Mouse (Mus musculus) ovary, postnatal 36 days (tissue): Measurements from ENCODE around the gene Spint5.
"Not testable (repeated sequence)": the region's sequence is repeated elsewhere in the genome, so short reads cannot be mapped to it uniquely, and the experiment has no call there.

Experiments used
- DNase-seq: peaks from one replicate; pipeline ENCODE4 v3.0.0; 2022; ENCODE audit warnings: low spot score, mixed read lengths

Spint5 gene

DNA sequence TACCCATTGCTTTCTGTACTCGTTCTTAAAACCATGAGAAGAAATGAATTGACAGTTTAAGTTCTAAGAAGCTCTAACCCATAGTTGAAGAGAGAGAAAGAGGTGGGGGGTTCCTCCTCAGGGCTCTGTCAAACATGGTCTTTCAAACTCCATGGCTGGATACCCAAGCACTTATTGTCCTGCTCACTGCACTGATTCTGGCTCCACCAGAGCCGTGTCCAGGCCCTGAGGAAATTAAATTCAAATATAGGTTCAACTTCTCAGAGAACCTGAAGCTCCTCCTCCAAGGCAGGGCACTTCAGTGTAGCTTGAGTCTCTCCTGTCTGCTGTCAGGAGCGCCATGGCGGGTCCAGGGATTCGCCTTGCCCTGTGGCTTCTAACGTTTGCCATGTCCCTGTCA is at the start of gene Spint5:
Spint5 (plus strand) TSS at position 301 of the 400 bp plus-strand sequence.
- DNase-seq = no peak

DNA sequence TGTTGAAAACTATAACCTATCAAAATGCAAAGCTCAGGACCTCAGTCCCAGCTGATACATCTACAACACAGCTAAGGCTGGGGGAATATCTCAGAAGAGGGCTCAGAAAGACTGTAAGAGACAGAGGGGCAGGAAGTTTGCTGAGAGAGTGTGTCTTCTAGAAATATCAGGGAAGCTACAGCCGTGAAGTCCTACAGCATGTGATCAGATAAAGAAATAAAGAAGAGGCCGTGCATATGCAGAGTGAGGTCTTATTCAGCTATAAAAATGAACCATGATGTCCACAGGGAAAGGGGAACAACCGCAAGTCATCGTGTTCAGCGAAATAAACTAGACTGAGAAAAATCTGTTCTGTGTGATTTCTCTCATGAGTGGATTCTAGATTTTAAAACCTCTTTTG is 44.8 kb upstream of the Spint5 start:
- no peak for DNase-seq

DNA sequence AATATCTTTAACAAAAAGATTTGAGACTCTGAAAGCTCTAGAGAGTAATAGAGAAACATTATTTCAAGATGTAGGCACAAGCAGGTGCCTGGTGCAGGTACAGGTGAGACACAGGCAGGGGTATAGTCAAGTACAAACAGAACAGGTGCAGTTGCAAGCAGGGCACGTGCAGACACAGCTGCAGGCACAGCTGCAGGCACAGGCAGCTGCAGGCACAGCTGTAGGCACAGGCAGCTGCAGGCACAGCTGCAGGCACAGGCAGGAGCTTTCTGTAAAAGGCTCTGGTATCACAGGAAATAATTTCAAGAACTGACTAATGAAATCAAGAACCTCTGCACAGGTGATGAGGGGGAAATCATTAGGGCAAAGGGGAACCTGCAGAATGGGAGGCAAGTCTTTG is 44.2 kb upstream of the Spint5 start:
- no peak for DNase-seq

DNA sequence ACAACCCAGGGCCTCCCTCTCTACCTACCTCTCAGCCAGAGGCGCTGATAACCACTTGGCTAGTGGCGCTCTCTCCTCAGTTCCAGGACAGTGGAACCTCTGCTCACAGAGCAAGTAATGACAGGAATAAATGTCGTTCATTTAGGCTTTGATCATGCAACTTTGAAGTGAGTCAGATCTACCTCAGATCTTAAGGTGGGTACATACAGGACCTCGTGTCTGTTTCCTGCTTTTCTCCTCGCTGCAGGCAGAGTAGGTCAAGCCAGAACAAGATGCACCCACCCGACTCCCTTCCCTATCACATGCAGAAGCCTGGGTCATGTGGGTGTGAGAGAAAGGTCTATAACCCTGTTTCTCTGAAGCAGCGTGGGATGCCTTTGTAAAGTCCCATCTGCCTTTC is 41.1 kb upstream of the Spint5 start, which contains the start of gene Wfdc11:
Wfdc11 (minus strand) TSS at position 101 of the 400 bp plus-strand sequence.
- DNase-seq = no peak

DNA sequence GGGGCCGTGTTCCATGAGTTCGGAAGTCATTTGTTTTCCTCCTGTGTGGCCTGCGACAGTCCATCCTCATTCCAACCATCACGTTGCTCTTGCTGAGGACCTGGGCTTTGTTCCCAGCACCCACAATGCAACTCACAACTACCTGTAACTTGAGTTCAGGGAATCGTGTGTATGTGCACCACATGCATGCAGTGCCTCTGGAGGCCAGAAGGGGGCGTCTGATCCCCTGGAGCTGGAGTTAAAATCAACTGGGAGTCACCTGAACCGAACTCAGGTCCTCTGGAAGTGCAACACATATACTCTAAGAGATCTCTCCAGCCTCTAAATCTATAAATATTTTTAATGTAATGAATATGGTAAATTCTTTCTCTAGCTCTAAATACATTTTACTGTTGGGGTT is 39.0 kb upstream of the Spint5 start:
- DNase-seq = no peak

DNA sequence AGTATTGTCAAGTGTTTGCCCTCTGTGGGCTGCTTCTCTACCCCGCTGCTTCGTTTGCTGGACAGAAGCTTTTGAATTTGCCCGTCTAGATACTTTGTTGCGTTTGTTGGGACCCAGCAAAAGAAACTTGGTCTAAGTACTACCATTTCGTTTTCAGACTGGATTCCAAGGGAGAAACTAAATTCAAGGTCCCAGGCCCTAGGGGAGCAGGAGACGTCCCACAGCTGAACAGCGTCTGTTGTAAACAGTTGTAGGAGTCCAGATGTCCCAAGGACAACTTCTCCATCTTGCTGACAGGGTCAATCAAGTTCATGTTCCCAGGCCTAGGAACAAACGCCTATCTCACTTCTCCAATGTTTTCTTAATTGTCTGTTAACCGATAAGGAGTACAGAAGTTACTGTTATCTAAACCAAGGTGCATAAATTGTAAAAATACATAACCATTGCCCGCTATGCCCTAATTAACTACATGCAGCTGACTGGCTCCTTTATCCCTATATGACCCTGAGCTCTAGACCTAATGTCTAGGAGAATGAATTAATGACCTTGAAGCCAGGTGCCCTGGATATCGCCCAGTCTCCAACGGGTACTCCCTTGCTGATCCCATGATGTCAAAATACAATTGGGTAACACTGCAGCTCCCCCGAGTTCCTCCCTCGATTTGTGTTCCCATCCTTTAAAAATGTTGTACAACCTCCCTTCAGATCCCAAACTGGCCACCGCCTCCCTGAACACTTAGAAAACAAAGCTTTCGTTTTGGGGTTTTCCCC is 38.0 kb upstream of the Spint5 start:
- no peak for DNase-seq

DNA sequence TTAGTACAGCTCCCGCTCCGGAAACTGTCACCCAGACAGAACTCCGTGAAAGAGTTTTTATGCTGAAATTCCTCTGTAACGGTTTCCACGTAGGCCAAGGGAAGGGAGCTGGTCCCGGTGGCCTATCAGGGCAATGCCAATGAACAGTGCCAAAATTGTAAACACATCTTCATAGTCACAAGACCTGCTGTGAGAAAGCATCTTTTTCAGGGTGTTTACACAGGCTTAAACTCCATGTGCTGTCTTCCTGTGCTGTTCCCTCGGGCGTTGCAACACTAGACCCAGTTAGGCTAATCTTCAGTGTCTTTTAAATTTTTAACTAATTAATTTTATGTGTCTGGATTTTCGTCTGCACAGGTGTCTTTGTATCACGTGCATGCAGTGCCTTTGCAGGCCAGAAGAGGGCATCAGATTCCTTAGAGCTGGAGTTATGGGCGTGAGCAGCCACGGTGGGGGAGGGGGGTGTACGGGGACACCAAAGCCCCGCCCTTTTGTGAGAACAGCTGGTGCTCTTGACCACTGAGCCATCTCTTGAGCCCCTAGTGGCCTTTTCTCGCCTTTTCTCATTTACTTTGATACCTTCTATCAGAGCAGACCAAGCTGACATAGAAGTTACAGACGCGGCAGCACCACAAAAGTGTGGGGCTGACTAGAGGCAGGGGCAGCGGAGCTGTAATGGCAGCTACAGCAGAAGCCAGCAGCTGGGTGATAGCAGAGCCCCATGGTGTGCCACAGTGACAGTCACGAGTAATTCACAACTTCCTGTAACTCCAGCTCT is 36.1 kb upstream of the Spint5 start:
- peak; percentile 67 for DNase-seq

DNA sequence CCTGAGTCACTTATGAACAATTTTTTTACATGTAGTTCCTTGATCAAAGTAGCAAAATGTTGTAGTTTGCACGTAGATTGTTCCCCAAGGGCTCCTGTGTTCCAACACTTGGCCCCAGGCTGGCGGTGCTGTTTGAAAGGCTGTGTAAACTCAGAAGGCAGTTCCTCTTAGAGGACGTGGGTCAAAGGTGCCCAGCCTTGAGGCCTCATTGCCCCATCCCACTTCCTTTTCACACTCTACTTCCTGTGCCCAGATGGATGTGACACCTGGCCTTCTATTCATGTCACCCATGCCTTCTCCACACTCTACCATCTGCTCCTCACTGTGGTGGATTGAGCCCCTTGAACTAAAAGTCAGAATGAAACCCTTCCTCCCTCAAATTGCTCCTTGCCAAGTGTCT is 35.2 kb upstream of the Spint5 start:
- DNase-seq = no peak

DNA sequence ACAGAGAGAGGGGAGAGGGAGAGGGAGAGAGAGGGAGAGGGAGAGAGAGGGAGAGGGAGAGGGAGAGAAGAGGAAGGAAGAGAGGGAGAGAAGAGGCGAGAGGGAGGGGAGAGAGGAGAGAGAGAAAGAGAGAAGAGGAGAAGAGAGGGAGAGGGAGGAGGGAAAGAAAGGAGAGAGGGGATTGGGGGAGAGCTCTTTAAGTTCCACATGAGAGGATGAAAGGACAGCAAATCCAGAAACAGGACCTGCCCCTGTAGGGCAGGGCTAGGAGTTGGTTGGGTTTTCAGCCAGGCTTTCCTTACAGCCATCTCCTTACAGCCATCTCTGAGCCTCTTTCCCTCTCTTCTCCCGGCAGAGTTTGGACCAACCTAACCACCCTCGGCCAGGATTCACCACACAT is 30.3 kb upstream of the Spint5 start, which contains the start of gene Wfdc13:
Wfdc13 (plus strand) TSS at position 301 of the 400 bp plus-strand sequence.
- no peak for DNase-seq

DNA sequence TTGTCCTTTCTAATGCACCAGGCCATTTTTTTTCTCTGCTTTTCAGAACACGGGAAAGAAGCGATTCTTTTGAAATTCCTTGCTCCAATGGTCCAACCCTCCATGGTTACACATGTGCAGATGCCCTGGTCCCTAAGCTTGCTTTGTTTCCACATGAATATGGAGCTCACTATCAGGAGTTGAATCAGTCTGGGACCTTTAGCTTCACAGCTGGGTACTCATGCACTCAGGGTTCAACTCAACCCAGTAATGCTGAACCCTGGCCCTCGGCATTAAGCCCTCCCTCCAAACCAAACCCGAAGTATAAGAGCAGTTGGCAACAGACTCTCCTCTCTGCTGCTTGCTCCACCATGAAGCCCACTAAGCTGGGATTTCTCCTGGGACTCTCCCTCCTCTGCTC is 16.9 kb upstream of the Spint5 start, which contains the start of gene Spint4:
Spint4 (plus strand) TSS at position 301 of the 400 bp plus-strand sequence.
- no peak for DNase-seq

DNA sequence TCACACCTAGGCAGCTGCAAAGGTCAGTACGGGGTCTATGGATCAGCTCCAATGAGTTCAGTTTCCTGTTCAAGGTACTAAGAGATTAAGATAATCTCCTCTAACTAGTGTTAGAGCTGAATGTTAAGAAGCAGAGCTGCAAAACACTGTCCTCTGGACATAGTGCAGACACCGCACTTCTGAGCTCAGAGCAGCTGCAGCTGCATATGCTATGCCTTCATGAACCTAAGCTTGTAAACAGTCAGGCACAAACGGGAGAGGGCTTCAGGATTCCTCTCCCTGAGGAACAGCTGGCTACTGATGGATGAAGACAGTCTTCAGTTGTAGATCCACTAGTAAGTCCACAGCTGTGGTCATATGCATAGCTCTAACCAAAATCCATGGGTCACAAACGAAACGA is 14.1 kb upstream of the Spint5 start:
- DNase-seq = no peak

DNA sequence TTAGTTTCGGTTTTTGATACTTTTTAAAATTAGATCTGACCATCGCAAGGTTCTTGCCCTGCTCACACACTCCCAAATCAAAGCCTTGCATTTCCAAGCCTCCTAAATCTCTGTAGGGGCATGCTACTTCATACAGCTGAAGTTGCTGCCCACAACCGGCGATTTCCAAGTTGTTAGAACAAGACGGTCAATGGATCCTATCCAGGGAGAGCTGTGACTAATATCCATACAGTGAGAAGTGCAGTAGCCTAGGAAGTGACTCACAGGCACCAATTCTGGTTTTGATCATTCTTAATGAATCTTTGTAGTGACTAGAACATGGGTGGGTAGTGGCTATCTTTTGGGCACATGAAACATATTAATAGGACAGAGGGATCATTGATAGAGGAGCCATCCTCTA is 13.3 kb upstream of the Spint5 start:
- DNase-seq = no peak

DNA sequence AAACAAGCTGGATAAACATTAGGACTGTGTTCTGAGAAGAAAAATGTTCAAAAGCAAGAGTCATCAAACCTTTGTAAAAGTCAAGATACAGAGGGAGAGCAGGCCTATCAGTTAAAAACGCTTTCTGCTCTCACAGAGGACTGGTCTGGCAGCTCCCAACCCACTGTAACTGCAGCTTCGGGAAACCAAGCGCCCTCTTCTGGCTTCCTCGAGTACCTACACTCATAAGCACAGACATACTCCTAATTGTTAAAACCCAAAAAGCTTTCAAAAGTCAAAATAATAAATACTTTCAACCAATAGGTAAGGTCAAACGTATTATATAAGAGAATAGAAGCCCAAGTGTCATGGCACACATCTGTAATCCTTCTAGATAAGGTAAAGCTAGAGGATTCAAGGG is 10.9 kb upstream of the Spint5 start:
- DNase-seq = no peak

DNA sequence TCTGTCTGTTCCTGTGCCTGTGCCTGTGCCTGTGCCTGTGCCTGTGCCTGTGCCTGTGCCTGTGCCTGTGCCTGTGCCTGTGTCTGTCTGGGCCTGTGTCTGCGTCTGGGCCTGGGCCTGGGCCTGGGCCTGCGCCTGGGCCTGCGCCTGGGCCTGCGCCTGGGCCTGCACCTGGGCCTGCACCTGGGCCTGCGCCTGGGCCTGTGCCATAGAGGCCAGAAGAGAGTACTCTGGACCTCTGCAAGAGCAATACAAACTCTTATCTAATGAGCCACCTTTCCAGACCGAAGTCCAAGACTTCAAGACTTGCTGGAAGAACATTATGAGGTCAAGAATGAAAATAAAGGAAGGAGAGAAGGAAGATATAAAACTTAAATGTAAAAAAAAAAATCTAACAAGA is 9.8 kb upstream of the Spint5 start:
- DNase-seq = no peak

DNA sequence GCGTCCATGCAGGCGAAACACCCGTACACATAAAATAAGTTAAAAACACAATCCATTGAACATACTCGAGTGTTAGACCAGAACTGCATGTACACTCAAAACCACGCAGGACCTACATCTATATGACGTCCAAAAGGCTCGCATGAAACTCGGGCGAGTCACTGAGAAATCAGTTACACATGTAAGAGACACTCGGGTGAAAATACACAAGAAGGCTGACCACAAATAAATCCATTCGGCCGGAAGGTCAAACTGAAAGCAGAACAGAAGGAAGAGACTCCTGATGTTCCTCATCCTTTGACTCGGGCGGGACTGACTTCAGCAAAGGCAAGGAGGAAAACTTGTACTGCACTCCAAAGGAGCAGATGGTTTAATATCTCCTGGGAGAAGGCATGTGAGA is 9.1 kb upstream of the Spint5 start:
- no peak for DNase-seq

DNA sequence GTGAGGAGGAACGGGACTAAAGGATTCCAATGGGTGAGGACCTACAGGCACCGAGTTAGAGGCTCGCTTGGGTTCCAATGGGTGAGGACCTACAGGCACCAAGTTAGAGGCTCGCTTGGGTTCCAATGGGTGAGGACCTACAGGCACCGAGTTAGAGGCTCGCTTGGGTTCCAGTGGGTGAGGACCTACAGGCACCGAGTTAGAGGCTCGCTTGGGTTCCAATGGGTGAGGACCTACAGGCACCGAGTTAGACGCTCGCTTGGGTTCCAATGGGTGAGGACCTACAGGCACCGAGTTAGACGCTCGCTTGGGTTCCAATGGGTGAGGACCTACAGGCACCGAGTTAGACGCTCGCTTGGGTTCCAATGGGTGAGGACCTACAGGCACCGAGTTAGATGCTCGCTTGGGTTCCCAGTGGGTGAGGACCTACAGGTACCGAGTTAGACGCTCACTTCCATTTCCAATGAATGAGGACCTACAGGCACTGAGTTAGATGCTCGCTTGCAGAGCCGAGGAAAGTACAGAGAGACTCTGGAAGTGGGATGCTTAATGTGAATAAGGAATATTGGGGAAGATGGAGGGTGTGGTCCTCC is 1.2 kb downstream of the Spint5 start:
- not testable (repeated sequence) for DNase-seq

DNA sequence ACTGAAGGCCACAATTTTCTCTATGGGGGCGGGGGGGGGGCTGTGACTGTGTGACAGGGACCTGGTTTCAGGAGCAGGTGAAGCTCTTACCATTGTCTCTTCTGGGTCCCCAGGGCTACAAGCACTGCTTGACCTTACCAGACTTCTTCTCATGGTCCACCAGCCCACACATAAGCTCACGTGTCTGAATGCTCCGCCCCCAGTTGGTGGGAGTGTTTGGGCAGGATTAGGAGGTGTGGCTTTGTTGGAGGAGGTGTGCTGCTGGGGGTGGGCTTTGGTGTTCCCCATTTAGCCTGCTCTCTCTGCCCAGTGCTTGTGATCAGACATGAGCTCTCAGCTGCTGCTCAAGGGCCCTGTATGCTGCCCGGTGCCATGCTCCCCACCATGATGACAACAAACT is 8.2 kb downstream of the Spint5 start:
- DNase-seq = no peak

DNA sequence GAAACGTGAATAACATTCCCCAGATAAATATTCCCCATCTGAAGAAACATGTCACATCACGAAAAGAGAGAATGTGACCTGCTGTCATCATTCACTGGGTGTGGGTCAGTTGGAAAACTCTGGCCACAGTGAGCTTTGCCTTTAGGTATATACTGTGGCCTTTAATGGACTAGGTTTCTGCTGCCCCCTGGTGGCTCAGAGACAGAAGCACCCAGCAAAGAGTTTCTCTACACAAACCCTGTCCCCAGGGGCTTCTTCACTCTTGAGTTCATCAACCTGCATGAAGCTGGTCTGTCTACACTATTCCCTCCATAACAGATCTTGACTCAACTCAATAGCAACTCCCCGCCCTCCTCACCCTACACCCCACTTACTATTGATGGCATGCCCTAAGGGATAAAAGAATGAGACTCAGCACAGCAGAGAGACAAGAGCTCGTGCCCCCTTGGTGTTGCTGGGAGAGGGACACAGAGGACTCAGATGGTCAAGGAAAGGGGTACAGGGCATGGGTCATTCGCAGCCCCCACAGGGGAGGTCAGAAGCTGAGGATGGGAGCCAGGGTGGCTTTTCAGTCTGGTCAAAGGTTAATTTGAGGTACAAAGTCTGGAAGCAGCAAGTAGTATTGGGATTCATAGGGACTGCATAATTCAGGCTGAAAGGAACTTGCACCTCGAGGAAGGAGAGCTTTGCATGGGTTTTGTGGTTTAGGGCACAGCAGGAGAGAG is 11.0 kb downstream of the Spint5 start:
- peak; percentile 62 for DNase-seq

DNA sequence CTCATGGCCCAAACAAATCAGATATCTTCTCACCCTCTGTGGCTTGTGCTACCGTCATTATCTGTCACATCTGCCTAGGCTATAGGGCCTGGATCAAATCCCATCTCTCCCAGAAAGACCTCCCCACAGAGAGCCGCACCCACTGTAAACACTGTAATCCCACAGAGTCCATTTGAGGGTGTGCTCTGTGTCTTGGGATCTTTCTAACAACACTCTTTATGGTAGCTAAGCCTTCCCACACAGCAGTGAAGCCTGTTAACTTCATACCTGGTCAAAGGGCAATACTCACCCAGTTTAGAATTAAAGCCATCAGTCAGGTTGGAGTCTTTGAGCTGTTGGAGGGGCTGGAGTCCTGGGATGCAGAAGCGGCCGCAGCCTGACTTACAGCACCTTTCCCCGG is 16.6 kb downstream of the Spint5 start:
- DNase-seq = no peak

DNA sequence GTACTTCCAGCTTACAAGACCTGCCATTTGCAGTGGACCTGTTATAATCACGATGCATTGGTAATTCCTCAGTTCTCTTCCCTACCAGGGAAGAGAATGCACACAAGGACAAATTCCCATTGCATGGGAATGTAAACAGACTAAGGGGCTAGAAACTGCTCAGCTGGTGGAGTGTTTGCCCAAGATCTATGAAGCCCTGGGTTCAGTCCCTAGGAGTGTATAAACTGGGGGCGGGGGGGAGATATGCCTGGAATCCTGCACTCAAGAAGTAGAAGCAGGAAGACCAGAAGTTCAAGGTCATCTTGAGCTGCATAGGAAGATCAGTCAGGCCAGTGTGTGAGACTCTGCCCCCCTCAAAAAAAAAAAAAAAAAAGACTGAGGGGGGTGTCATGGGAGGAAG is 18.2 kb downstream of the Spint5 start:
- DNase-seq = no peak

DNA sequence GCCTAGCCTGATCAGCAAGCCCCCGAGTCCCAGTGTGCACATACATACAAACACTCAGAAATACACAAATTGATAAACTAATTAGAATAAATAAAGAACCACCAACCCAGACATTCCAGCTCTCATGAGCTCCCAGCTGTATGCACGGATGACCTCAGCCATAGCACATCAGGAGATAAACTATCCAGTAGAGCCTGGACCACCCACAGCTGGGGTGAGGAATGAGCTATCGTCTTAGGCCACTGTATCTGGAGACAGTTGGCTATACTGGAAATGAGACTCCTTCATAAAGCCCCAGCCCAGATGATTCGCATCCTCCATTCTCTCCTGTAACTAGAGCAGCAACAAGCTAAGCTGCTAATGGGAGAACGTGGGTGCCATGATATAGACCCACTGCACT is 19.7 kb downstream of the Spint5 start:
- DNase-seq = no peak

DNA sequence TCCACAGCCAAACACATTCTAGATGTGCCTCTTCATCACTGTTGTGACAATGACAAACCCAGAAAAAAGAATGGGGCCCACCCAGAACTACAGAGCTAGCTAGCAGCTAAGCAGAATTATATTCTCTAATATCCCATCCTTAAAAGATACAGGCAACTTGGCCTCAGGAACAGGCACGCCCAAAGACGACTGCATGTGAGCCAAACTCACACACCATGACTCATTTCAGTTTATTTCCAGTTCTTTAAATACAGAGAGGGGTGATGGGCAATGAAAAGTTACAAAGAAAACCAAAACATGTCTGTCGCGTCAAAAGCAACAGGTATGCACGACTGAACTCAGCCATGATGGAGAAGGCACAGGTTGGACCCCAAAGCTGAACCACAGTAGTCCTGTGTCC is 20.3 kb downstream of the Spint5 start:
- no peak for DNase-seq
